Mouse (Mus musculus) C2C12 (cell line): Measurements from ENCODE around the gene Zfp13. TPM values are rescaled to one million over a fixed set of nuclear protein-coding genes. Genes with fewer than 3 reads are reported as not detected.

Experiments used
- H3K27me3 ChIP-seq: one replicate; pipeline ENCODE4 v1.6.1; 2011; ENCODE audit not compliant: control insufficient read depth, insufficient read depth, insufficient read length
- H3K36me3 ChIP-seq: one replicate; pipeline ENCODE4 v1.6.1; 2011; ENCODE audit not compliant: control insufficient read depth, insufficient read depth
- H3K4me3 ChIP-seq: one replicate; pipeline ENCODE4 v1.5.1; 2011; ENCODE audit warnings: mild to moderate bottlenecking, control low read depth; ENCODE audit not compliant: poor library complexity, insufficient read depth, severe bottlenecking
- H3K79me2 ChIP-seq: one replicate; pipeline ENCODE4 v1.6.1; 2011; ENCODE audit not compliant: control insufficient read depth, insufficient read depth
- H3K79me3 ChIP-seq: one replicate; pipeline ENCODE4 v1.6.1; 2011; ENCODE audit warnings: low read depth, control low read depth
- H3ac ChIP-seq: one replicate; pipeline ENCODE3; 2011; ENCODE audit warnings: low read depth; ENCODE audit not compliant: control insufficient read depth, insufficient read length
- CEBPB ChIP-seq: IDR thresholded peaks from one replicate; pipeline ENCODE4 v1.6.1; 2011; ENCODE audit warnings: low read depth, mild to moderate bottlenecking, control low read depth, moderate library complexity
- CTCF ChIP-seq: IDR thresholded peaks from one replicate; pipeline ENCODE4 v1.5.1; 2011; ENCODE audit not compliant: control insufficient read depth, insufficient read depth, insufficient read length
- FOSL1 ChIP-seq: IDR thresholded peaks from one replicate; pipeline ENCODE4 v1.8.0; 2011; ENCODE audit warnings: mild to moderate bottlenecking, low read length; ENCODE audit not compliant: poor library complexity, insufficient read depth, severe bottlenecking
- MAX ChIP-seq: IDR thresholded peaks from one replicate; pipeline ENCODE4 v1.6.1; 2011; ENCODE audit warnings: mild to moderate bottlenecking, control low read depth
- MYOD1 ChIP-seq: IDR thresholded peaks from one replicate; pipeline ENCODE4 v1.6.1; 2011; ENCODE audit warnings: low read depth; ENCODE audit not compliant: control insufficient read depth, insufficient read length
- MYOG ChIP-seq: IDR thresholded peaks from one replicate; pipeline ENCODE4 v1.6.1; 2011; ENCODE audit not compliant: control insufficient read depth, insufficient read length; ENCODE audit errors: extremely low read depth
- USF1 ChIP-seq: IDR thresholded peaks from one replicate; pipeline ENCODE4 v1.6.1; 2011; ENCODE audit warnings: low read depth, mild to moderate bottlenecking, control low read depth, moderate library complexity
- polyA plus RNA-seq: library from polyadenylated mRNA; unstranded; fragments of >200 nt; fragmentation: generic; extraction: Trizol; gene quantifications from one replicate; pipeline ENCODE4 v1.2.1, GENCODE M21; 2012; ENCODE audit warnings: missing spikeins

The Zfp13 gene
- polyA plus RNA-seq, 1 experiment: 5.2 TPM

- H3ac ChIP-seq: no peak overlapping the region
- H3K79me3 ChIP-seq: peaks cover 3% of the 10 kb centered on the region
- no peak overlapping the region for H3K4me3 ChIP-seq
- H3K79me2 ChIP-seq: peaks cover 20% of the 10 kb centered on the region
- no peaks in the 10 kb centered on the region for H3K36me3 ChIP-seq
- no peaks in the 10 kb centered on the region for H3K27me3 ChIP-seq
- no peak for TF ChIP-seq MAX
- no peak for TF ChIP-seq MYOG
- no peak for TF ChIP-seq USF1
- no peak for TF ChIP-seq CTCF
- TF ChIP-seq MYOD1: no peak
- TF ChIP-seq FOSL1: no peak
- TF ChIP-seq CEBPB: no peak
Observed at GRCm38 (mm10) chr17:23568370-23568769, 30.9 kb downstream of the Zfp13 start.

GRCm38 (mm10) chr17:23566787-23567186 is 32.5 kb downstream of the Zfp13 start:
- H3K79me2 ChIP-seq: peaks cover 36% of the 10 kb centered on the region
- H3ac ChIP-seq: no peak overlapping the region
- TF ChIP-seq MAX: no peak
- no peak for TF ChIP-seq CTCF
- TF ChIP-seq MYOG: no peak
- no peak for TF ChIP-seq MYOD1
- no peak for TF ChIP-seq CEBPB
- TF ChIP-seq FOSL1: no peak
- no peak for TF ChIP-seq USF1
- no peaks in the 10 kb centered on the region for H3K27me3 ChIP-seq
- H3K4me3 ChIP-seq: no peak overlapping the region
- H3K79me3 ChIP-seq: peaks cover 9% of the 10 kb centered on the region
- H3K36me3 ChIP-seq: peaks cover 6% of the 10 kb centered on the region

- Histone ChIP-seq H3K79me2 (peaks cover 36% of the 10 kb centered on the region), H3K27me3 (no peaks in the 10 kb centered on the region), H3K4me3 (peak overlapping the region; percentile 88), H3K36me3 (peaks cover 20% of the 10 kb centered on the region), H3ac (peak overlapping the region; percentile 88), H3K79me3 (peaks cover 9% of the 10 kb centered on the region)
- no peak for TF ChIP-seq MYOG
- no peak for TF ChIP-seq MAX
Observed at GRCm38 (mm10) chr17:23564368-23564715, 34.9 kb downstream of the Zfp13 start.

- peaks cover 36% of the 10 kb centered on the region for H3K79me2 ChIP-seq
- peak within 1 kb of the TSS; percentile 88 for H3K4me3 ChIP-seq
- TF ChIP-seq CEBPB: no peak
- no peak for TF ChIP-seq CTCF
- peak; percentile 59 for TF ChIP-seq MAX
Observed at GRCm38 (mm10) chr17:23563595-23564367, 35.5 kb downstream of the Zfp13 start, which contains the start of gene Zfp213. Gene Zfp213 (minus strand): TSS chr17:23564238.

GRCm38 (mm10) chr17:23559767-23560166 is 39.5 kb downstream of the Zfp13 start:
- H3K79me3 ChIP-seq: peaks cover 9% of the 10 kb centered on the region
- no peak overlapping the region for H3K4me3 ChIP-seq
- H3ac ChIP-seq: no peak overlapping the region
- TF ChIP-seq CTCF (peak; percentile 44), FOSL1 (no peak)
- no peaks in the 10 kb centered on the region for H3K27me3 ChIP-seq
- H3K36me3 ChIP-seq: peaks cover 39% of the 10 kb centered on the region
- peaks cover 27% of the 10 kb centered on the region for H3K79me2 ChIP-seq

More at GRCm38 (mm10) chr17:23563595-23564367, 35.5 kb downstream of the Zfp13 start, which contains the start of gene Zfp213:
- Histone ChIP-seq H3ac (peak within 1 kb of the TSS; percentile 96), H3K36me3 (peaks cover 26% of the 10 kb centered on the region), H3K27me3 (no peaks in the 10 kb centered on the region), H3K79me3 (peaks cover 9% of the 10 kb centered on the region)

GRCm38 (mm10) chr17:23555243-23555916 is 43.9 kb downstream of the Zfp13 start:
- Histone ChIP-seq H3K79me3 (no peaks in the 10 kb centered on the region), H3K27me3 (no peaks in the 10 kb centered on the region), H3K79me2 (no peaks in the 10 kb centered on the region), H3K4me3 (no peak overlapping the region), H3K36me3 (peaks cover 25% of the 10 kb centered on the region), H3ac (no peak overlapping the region)
- TF ChIP-seq CTCF (no peak), MYOG (no peak), FOSL1 (no peak), CEBPB (no peak), MYOD1 (no peak), MAX (no peak), USF1 (no peak)
